Mouse (Mus musculus): ENCODE measurements around the gene Dph7. TPM values are rescaled to one million over a fixed set of nuclear protein-coding genes. Genes with fewer than 3 reads are reported as not detected.
"Not testable (repeated sequence)": the region's sequence is repeated elsewhere in the genome, so short reads cannot be mapped to it uniquely, and the experiment has no call there.

The Dph7 gene
- polyA plus RNA-seq, 1 experiment from 2014 or later: 37.9 TPM

DNA sequence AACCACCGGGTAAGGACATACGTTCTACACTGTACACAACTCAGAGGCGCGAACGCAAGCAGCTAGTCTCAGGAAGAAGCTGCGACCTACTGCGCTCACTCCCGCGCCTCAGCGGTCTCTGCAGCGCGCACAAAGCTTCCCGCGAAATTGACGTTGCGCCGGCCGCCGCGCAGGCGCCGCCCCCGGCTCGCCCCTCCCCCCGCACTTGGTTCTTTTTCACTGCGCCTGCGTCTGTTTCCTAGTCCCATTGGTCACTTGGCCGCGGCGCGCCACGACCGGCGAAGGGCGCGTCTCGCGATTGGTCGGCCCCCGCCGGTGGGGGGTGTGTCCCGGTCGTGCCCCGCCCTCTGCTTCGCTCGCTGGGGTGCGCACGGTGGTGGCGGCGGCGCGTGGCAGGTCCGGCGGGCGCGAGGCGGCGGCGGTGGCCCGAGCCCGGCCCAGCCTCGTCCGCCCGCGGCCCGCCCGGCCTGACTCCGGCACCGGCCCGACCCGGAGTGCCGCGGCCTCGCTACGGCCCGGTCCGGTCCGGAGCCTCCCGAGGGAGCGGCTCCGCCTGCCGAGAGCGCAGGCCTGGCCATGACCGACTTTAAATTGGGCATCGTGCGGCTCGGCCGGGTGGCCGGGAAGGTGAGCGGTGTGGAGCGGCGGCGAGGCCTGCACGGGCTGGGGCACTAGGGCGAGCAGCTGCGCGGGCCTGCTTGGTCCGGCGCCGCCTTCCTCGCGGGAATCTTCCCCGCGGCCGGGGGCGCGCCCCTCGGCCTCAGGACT is 12.6 kb upstream of the Dph7 start, which contains the start of gene Zmynd19:
TSS of gene Zmynd19 (plus strand) at position 372 of the 768 bp plus-strand sequence.
- ATAC-seq (ENCODE audit: low FRiP score, low TSS enrichment): peak; percentile 99
- H3K27ac ChIP-seq (replicated peaks; ENCODE audit: low read depth, low read length): peak within 1 kb of the TSS; percentile 81
- peaks cover 28% of the 10 kb centered on the region for H3K36me3 ChIP-seq (ENCODE audit: control insufficient read depth, insufficient read depth, low read length)
- no peaks in the 10 kb centered on the region for H3K27me3 ChIP-seq (ENCODE audit: control insufficient read depth, insufficient read depth, low read length)
- H3K4me3 ChIP-seq (replicated peaks; ENCODE audit: low read depth, low read length): peak within 1 kb of the TSS; percentile 96
- H3K4me2 ChIP-seq (ENCODE audit: low read length): peak within 1 kb of the TSS; percentile 97
- H3K9ac ChIP-seq (replicated peaks; ENCODE audit: low read length): peak within 1 kb of the TSS; percentile 84
- peaks cover 13% of the 10 kb centered on the region for H3K4me1 ChIP-seq (ENCODE audit: control insufficient read depth, insufficient read depth, low read length)
- peak; percentile 99 for DNase-seq
- no peaks in the 10 kb centered on the region for H3K9me3 ChIP-seq (ENCODE audit: control insufficient read depth, low read length)
- WGBS: under 1% methylated on average over 107 of the region's 108 CpGs

DNA sequence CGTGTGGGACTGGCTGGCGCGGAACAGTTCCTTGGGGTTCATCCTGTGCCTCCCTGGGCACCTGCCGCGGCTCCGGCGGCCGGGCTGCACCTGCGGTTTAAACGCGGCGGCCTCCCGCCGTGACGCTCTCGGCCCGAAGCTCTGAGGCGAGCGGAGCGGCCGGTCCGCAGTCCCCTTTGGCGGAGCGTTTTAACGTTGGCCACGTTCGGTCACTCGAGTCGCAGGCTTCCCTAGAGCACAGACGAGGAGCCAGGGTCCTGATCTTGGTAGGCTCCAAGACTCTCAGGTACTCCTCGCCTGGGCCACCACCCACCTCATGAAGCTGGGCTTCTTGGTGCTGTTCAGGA is 12.0 kb upstream of the Dph7 start:
- peaks cover 13% of the 10 kb centered on the region for H3K4me1 ChIP-seq (ENCODE audit: control insufficient read depth, insufficient read depth, low read length)
- H3K9ac ChIP-seq (replicated peaks; ENCODE audit: low read length): peak overlapping the region; percentile 84
- H3K4me3 ChIP-seq (replicated peaks; ENCODE audit: low read depth, low read length): peak overlapping the region; percentile 96
- H3K4me2 ChIP-seq (ENCODE audit: low read length): peak overlapping the region; percentile 97
- H3K36me3 ChIP-seq (ENCODE audit: control insufficient read depth, insufficient read depth, low read length): peaks cover 34% of the 10 kb centered on the region
- WGBS: 0% methylated on average over 31 of the region's 31 CpGs
- DNase-seq (peak; percentile 49), ATAC-seq (ENCODE audit: low FRiP score, low TSS enrichment) (no peak)
- no peaks in the 10 kb centered on the region for H3K27me3 ChIP-seq (ENCODE audit: control insufficient read depth, insufficient read depth, low read length)
- no peaks in the 10 kb centered on the region for H3K9me3 ChIP-seq (ENCODE audit: control insufficient read depth, low read length)
- H3K27ac ChIP-seq (replicated peaks; ENCODE audit: low read depth, low read length): peak overlapping the region; percentile 67

DNA sequence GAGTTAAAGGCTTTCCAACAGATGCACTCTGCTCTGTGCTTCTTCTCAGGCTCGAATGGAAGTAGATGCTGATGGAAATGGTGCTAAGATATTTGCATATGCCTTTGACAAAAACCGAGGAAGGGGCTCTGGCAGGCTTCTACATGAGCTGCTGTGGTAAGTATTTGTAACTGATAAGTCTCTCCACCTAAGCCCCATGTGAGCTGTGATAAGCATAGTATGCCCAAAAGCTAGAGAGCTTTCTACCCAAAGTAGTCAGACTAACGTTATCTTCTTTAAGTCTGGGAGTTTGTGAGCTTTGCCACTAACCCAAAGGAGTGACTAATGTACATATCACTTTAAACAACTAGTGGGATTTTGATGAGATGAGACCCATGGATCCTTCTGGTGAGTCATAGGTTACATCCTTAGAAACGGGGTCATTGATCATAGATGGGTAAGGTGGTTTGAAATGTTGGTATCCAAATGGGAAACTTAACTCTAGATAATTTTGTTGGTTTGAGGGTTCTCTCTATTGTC is 9.6 kb upstream of the Dph7 start:
- peaks cover 13% of the 10 kb centered on the region for H3K4me1 ChIP-seq (ENCODE audit: control insufficient read depth, insufficient read depth, low read length)
- no peak for DNase-seq
- H3K9ac ChIP-seq (replicated peaks; ENCODE audit: low read length): no peak overlapping the region
- WGBS: 89% methylated on average over 4 of the region's 4 CpGs
- no peak for ATAC-seq (ENCODE audit: low FRiP score, low TSS enrichment)
- no peak overlapping the region for H3K4me2 ChIP-seq (ENCODE audit: low read length)
- H3K36me3 ChIP-seq (ENCODE audit: control insufficient read depth, insufficient read depth, low read length): peaks cover 57% of the 10 kb centered on the region
- no peak overlapping the region for H3K4me3 ChIP-seq (replicated peaks; ENCODE audit: low read depth, low read length)
- no peaks in the 10 kb centered on the region for H3K9me3 ChIP-seq (ENCODE audit: control insufficient read depth, low read length)
- no peak overlapping the region for H3K27ac ChIP-seq (replicated peaks; ENCODE audit: low read depth, low read length)
- H3K27me3 ChIP-seq (ENCODE audit: control insufficient read depth, insufficient read depth, low read length): no peaks in the 10 kb centered on the region

DNA sequence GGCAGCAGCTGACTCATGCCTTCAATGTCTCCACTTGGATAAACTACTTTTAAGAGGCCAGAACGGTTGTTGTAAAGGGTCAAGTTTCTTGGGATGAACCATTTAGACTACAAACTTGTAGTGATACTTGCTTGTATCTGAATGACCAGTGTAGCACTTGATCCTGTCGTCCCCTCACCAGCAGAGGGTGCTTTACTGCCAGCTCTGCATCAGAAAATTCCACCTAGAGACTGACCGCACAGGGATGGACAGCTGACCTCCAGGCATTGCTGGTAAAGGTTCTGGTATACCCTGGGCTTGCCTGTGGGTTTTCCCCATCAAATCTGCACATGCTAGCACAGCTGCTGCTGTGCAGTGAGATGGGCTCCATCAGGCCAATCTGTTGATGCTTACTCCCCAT is 1.3 kb upstream of the Dph7 start:
- Histone ChIP-seq H3K27ac (replicated peaks; ENCODE audit: low read depth, low read length) (no peak overlapping the region), H3K4me2 (ENCODE audit: low read length) (no peak overlapping the region), H3K9ac (replicated peaks; ENCODE audit: low read length) (no peak overlapping the region), H3K27me3 (ENCODE audit: control insufficient read depth, insufficient read depth, low read length) (no peaks in the 10 kb centered on the region), H3K4me1 (ENCODE audit: control insufficient read depth, insufficient read depth, low read length) (peaks cover 9% of the 10 kb centered on the region), H3K4me3 (replicated peaks; ENCODE audit: low read depth, low read length) (no peak overlapping the region), H3K9me3 (ENCODE audit: control insufficient read depth, low read length) (no peaks in the 10 kb centered on the region), H3K36me3 (ENCODE audit: control insufficient read depth, insufficient read depth, low read length) (peaks cover 59% of the 10 kb centered on the region)
- peak; percentile 48 for DNase-seq
- WGBS: 35% methylated on average over 3 of the region's 3 CpGs
- ATAC-seq (ENCODE audit: low FRiP score, low TSS enrichment): no peak

DNA sequence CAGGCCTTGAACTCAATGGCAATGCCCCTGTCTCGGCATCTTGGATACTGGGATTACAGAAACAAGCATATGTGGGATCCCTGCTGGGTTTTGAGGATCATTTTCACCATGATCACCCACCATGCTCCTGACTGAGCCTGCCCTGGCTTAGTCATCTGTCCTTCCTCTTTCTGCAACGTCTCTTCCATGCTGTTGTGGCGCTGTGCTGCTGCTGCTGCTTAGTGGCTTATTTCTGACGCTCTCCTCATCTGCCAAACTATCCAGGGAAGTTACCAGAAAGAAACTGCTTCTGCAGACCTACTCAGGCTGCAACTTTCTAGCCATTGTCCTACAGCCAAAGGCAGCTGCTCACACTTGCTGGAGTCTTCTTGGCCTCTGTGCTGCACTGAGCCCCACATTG is 8.2 kb downstream of the Dph7 start:
- peaks cover 74% of the 10 kb centered on the region for H3K36me3 ChIP-seq (ENCODE audit: control insufficient read depth, insufficient read depth, low read length)
- H3K4me3 ChIP-seq (replicated peaks; ENCODE audit: low read depth, low read length): no peak overlapping the region
- H3K4me2 ChIP-seq (ENCODE audit: low read length): no peak overlapping the region
- WGBS: 91% methylated on average over 4 of the region's 4 CpGs
- H3K4me1 ChIP-seq (ENCODE audit: control insufficient read depth, insufficient read depth, low read length): peaks cover 12% of the 10 kb centered on the region
- no peaks in the 10 kb centered on the region for H3K9me3 ChIP-seq (ENCODE audit: control insufficient read depth, low read length)
- no peaks in the 10 kb centered on the region for H3K27me3 ChIP-seq (ENCODE audit: control insufficient read depth, insufficient read depth, low read length)
- H3K9ac ChIP-seq (replicated peaks; ENCODE audit: low read length): no peak overlapping the region
- H3K27ac ChIP-seq (replicated peaks; ENCODE audit: low read depth, low read length): no peak overlapping the region
- no peak for ATAC-seq (ENCODE audit: low FRiP score, low TSS enrichment)
- no peak for DNase-seq

DNA sequence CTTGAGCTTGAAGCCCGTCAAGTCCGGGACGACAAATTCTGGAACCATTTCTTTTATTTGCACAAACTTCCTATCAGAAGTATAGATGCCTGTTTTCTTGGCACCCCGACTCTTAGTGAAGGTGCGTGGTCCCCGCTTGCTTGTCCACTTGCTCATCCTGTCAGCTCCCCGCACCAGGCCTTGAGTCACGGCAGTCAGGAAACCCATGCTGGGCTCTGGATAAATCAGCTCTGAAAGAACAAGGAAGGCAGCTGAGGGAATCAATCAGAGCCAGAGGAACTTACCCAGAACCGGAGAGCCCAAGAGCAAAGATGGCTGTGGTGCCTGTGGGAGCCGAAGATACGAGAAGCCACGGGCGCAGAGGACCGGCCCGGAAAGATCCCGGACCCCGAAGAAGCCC is 12.3 kb downstream of the Dph7 start:
- 2% methylated on average over 17 of the region's 17 CpGs for WGBS
- Histone ChIP-seq H3K36me3 (ENCODE audit: control insufficient read depth, insufficient read depth, low read length) (peaks cover 40% of the 10 kb centered on the region), H3K27ac (replicated peaks; ENCODE audit: low read depth, low read length) (peak overlapping the region; percentile 88), H3K9ac (replicated peaks; ENCODE audit: low read length) (peak overlapping the region; percentile 84), H3K4me2 (ENCODE audit: low read length) (peak overlapping the region; percentile 64), H3K4me3 (replicated peaks; ENCODE audit: low read depth, low read length) (peak overlapping the region; percentile 63), H3K4me1 (ENCODE audit: control insufficient read depth, insufficient read depth, low read length) (peaks cover 20% of the 10 kb centered on the region)
- ATAC-seq (ENCODE audit: low FRiP score, low TSS enrichment): 0 out of 2 replicates have a peak, but pooled peaks have one; percentile 0
- DNase-seq; H3K9me3 ChIP-seq (ENCODE audit: control insufficient read depth, low read length); H3K27me3 ChIP-seq (ENCODE audit: control insufficient read depth, insufficient read depth, low read length): not testable (repeated sequence)

DNA sequence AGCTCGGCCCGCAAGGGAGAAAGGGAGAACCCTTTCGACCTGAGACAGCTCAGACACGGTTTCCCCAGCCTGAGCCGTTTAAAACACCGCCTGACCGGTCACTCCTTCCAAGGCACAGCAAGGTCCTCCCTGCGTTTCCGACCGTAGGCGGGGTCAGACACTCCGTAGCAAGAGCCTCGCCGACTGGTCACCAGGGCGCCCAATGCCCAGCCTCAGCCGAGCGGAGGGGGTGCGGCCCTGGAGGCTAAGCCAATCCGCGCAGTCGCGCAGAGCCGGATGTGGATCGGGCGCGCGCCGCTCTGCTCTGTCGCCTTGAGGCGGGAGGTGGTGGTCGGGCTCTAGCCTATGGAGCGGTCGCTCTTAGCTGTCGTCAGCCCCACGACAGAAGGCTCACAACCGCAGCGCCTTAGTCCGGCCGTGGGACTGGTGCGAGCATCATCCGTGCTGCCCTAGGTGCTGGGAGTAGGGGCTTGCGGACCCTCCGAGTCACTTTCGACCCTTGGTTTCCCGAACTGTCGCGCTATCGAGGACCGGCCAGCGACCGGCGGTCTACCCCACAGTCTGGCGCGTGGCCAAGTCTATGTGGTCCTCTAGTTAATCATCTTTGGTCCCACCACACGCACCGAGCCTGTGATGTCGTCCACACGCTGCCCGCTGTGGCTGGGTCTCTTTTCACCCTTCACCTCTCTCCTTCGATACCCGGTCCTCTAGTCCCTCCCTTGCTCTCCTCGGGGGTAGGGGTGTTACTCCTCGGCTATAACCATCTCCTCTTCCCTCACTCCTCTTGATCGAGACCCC is 12.9 kb downstream of the Dph7 start, which contains the start of gene Mrpl41:
TSS of gene Mrpl41 (minus strand) at position 193 of the 798 bp plus-strand sequence.
- Histone ChIP-seq H3K27me3 (ENCODE audit: control insufficient read depth, insufficient read depth, low read length) (no peaks in the 10 kb centered on the region), H3K9me3 (ENCODE audit: control insufficient read depth, low read length) (no peaks in the 10 kb centered on the region), H3K4me1 (ENCODE audit: control insufficient read depth, insufficient read depth, low read length) (peaks cover 20% of the 10 kb centered on the region), H3K9ac (replicated peaks; ENCODE audit: low read length) (peak within 1 kb of the TSS; percentile 84), H3K36me3 (ENCODE audit: control insufficient read depth, insufficient read depth, low read length) (peaks cover 33% of the 10 kb centered on the region), H3K4me2 (ENCODE audit: low read length) (peak within 1 kb of the TSS; percentile 64), H3K27ac (replicated peaks; ENCODE audit: low read depth, low read length) (peak within 1 kb of the TSS; percentile 88), H3K4me3 (replicated peaks; ENCODE audit: low read depth, low read length) (peak within 1 kb of the TSS; percentile 63)
- ATAC-seq (ENCODE audit: low FRiP score, low TSS enrichment) (peak; percentile 100), DNase-seq (peak; percentile 99)
- WGBS: under 1% methylated on average over 64 of the region's 64 CpGs

DNA sequence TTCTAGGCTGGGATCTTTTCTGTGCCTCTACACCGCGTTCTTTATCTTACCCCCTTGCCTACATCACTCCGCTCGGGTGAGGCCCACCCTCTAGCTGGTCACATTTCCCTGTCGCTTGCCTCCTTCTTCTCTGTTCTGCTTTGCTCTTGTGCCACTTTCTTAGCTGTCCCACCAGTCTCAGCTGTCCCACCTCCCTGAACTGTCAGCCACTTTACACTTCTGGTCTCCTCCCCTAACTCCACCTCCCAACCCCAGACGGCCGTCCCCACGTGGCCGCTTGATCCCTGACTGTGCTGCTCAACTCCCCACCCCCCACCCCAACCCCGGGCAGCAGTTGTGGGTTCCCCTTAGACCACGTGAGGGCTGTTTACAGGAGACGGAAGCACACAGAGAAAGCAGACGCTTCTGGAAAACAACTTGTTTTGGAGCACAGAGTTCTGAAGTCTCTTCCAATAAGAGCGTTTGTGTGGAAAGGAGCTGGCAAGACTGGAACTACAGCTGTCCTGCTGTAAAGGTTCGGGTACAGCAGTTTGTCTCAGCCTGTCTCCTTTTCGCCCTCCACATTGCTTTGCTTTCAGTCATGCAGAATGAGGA is 13.6 kb downstream of the Dph7 start, which contains the start of gene Pnpla7:
TSS of gene Pnpla7 (plus strand) at position 330 of the 594 bp plus-strand sequence.
- ATAC-seq (ENCODE audit: low FRiP score, low TSS enrichment) (peak; percentile 28), DNase-seq (peak; percentile 62)
- peaks cover 26% of the 10 kb centered on the region for H3K36me3 ChIP-seq (ENCODE audit: control insufficient read depth, insufficient read depth, low read length)
- no peaks in the 10 kb centered on the region for H3K27me3 ChIP-seq (ENCODE audit: control insufficient read depth, insufficient read depth, low read length)
- H3K9ac ChIP-seq (replicated peaks; ENCODE audit: low read length): peak within 1 kb of the TSS; percentile 84
- peaks cover 20% of the 10 kb centered on the region for H3K4me1 ChIP-seq (ENCODE audit: control insufficient read depth, insufficient read depth, low read length)
- H3K4me2 ChIP-seq (ENCODE audit: low read length): peak within 1 kb of the TSS; percentile 64
- H3K4me3 ChIP-seq (replicated peaks; ENCODE audit: low read depth, low read length): peak within 1 kb of the TSS; percentile 63
- H3K9me3 ChIP-seq (ENCODE audit: control insufficient read depth, low read length): no peaks in the 10 kb centered on the region
- 1% methylated on average over 16 of the region's 16 CpGs for WGBS
- peak within 1 kb of the TSS; percentile 88 for H3K27ac ChIP-seq (replicated peaks; ENCODE audit: low read depth, low read length)
